Mouse (Mus musculus): ENCODE results near the gene Trappc4. TPM values are rescaled to one million over a fixed set of nuclear protein-coding genes. Genes with fewer than 3 reads are reported as not detected.
"Not testable (repeated sequence)": the region's sequence is repeated elsewhere in the genome, so short reads cannot be mapped to it uniquely, and the experiment has no call there.

Trappc4 gene
- polyA plus RNA-seq, 1 experiment from 2014 or later: 42.8 TPM

DNA sequence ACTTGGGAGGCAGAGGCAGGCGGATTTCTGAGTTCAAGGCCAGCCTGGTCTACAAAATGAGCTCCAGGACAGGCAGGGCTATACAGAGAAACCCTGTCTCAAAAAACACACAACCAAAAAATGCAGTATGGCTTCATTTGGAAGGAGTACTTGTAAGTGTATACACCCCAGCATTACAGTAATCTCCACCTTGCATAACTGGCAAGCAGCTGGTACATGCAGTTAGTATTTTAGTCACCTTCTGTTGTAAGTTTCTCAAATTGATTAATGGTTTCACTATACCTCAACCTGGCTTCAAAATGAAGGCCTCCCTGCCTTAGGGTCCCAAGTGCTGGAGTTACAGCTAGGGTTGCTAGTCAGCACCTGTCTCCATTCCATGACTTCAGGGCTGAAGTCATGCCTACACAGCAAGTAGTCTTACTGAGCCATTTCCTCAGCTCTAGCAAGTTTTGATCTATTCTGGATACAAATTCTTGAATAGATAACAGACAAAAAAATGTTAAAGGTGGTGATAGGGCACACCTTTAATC lies 4.3 kb upstream of the Trappc4 start:
- Histone ChIP-seq H3K4me3 (ENCODE audit: low read depth, low read length) (no peak overlapping the region), H3K36me3 (ENCODE audit: control insufficient read depth, insufficient read depth) (peaks cover 43% of the 10 kb centered on the region), H3K4me2 (ENCODE audit: low read depth, low read length) (no peak overlapping the region), H3K9me3 (replicated peaks; ENCODE audit: control insufficient read depth, low read length) (no peaks in the 10 kb centered on the region), H3K9ac (ENCODE audit: low read depth, low read length) (no peak overlapping the region), H3K4me1 (ENCODE audit: control insufficient read depth, low read depth, low read length) (peaks cover 34% of the 10 kb centered on the region), H3K27me3 (ENCODE audit: control insufficient read depth, insufficient read depth, low read depth, low read length) (no peaks in the 10 kb centered on the region), H3K27ac (ENCODE audit: low read length) (peak overlapping the region; percentile 34; the same call in 1 of the 2 replicates)
- no peak for ATAC-seq (ENCODE audit: low read depth)
- 68% methylated on average over 1 of the region's 1 CpGs for WGBS (ENCODE audit: insufficient replicate concordance)

DNA sequence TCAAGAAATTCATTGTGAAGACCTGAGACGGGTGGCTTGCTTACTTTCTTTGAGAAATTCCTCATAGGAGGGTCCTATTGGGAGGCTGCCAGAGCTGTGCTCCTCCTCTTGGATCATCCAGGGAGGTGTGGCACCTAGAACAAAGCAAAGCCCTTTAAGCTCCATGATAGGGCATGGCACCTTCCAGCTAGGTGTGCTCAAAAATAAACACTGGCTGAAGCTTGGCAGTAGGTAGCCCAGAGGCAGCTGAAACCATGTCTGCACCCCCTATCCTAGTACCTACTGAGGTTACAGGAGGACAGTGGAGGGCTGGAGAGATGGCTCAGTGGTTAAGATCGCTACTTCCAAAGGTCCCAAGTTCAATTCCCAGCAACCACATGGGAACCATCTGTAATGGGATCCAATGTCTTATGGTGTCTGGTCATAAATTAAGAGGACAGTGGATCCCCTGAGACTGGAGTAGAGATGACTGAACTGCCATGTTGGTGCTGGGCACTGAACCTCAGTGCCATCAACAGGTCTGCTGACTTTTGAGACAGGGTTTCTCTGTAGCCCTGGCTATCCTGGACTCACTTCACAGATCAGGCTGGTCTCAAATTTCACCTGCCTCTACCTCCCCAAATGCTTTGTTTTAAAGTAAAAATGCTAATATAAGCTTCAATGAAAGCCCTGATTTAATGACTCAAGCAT lies 3.4 kb upstream of the Trappc4 start:
- no peak for ATAC-seq (ENCODE audit: low read depth)
- Histone ChIP-seq H3K36me3 (ENCODE audit: control insufficient read depth, insufficient read depth) (peaks cover 40% of the 10 kb centered on the region), H3K9ac (ENCODE audit: low read depth, low read length) (no peak overlapping the region), H3K9me3 (replicated peaks; ENCODE audit: control insufficient read depth, low read length) (no peaks in the 10 kb centered on the region), H3K27me3 (ENCODE audit: control insufficient read depth, insufficient read depth, low read depth, low read length) (no peaks in the 10 kb centered on the region), H3K4me2 (ENCODE audit: low read depth, low read length) (no peak overlapping the region), H3K4me3 (ENCODE audit: low read depth, low read length) (no peak overlapping the region), H3K4me1 (ENCODE audit: control insufficient read depth, low read depth, low read length) (peaks cover 29% of the 10 kb centered on the region), H3K27ac (ENCODE audit: low read length) (no peak overlapping the region)
- 73% methylated on average over 2 of the region's 2 CpGs for WGBS (ENCODE audit: insufficient replicate concordance)

DNA sequence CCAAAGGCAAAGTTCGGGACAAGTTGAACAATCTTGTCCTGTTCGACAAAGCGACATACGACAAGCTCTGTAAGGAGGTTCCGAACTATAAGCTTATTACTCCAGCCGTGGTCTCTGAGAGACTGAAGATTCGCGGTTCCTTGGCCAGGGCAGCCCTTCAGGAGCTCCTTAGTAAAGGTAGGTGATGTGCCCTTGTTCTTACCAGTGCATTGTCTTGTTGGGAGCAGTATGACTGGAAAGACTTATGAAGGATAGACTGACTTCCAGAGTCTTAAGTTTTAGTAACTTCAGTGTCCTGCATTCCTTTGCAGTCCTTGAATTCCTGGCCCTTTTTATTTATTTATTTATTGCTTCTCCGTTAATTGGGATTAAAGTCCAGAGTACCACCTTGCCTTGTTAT lies 1.3 kb upstream of the Trappc4 start:
- not testable (repeated sequence) for H3K27ac ChIP-seq (ENCODE audit: low read length); H3K9me3 ChIP-seq (replicated peaks; ENCODE audit: control insufficient read depth, low read length); H3K27me3 ChIP-seq (ENCODE audit: control insufficient read depth, insufficient read depth, low read depth, low read length); ATAC-seq (ENCODE audit: low read depth)
- Histone ChIP-seq H3K36me3 (ENCODE audit: control insufficient read depth, insufficient read depth) (peaks cover 37% of the 10 kb centered on the region), H3K4me2 (ENCODE audit: low read depth, low read length) (peak overlapping the region; percentile 86), H3K9ac (ENCODE audit: low read depth, low read length) (peak overlapping the region; percentile 55), H3K4me3 (ENCODE audit: low read depth, low read length) (peak overlapping the region; percentile 95), H3K4me1 (ENCODE audit: control insufficient read depth, low read depth, low read length) (peaks cover 36% of the 10 kb centered on the region)
- 50% methylated on average over 9 of the region's 9 CpGs for WGBS (ENCODE audit: insufficient replicate concordance)

DNA sequence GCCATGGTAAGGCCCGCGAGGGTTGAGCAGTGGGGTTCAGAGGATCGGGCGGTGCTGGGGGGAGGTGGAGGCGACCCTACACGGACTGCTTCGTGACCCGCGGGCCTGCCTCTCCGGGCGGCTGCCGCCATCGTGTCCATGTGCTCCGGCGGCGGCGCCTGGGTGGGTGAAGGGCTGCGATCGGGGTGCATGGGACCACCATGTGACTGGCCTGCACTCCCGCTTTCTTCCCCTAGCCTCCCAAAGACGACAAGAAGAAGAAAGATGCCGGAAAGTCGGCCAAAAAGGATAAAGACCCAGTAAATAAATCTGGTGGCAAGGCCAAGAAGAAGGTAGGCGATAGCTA lies 325 bp upstream of the Trappc4 start:
- H3K9me3 ChIP-seq (replicated peaks; ENCODE audit: control insufficient read depth, low read length): no peaks in the 10 kb centered on the region
- H3K36me3 ChIP-seq (ENCODE audit: control insufficient read depth, insufficient read depth): peaks cover 33% of the 10 kb centered on the region
- ATAC-seq (ENCODE audit: low read depth): no peak
- peak overlapping the region; percentile 92 for H3K27ac ChIP-seq (ENCODE audit: low read length)
- WGBS (ENCODE audit: insufficient replicate concordance): under 1% methylated on average over 24 of the region's 24 CpGs
- H3K9ac ChIP-seq (ENCODE audit: low read depth, low read length): peak overlapping the region; percentile 55
- H3K4me1 ChIP-seq (ENCODE audit: control insufficient read depth, low read depth, low read length): peaks cover 36% of the 10 kb centered on the region
- peak overlapping the region; percentile 95 for H3K4me3 ChIP-seq (ENCODE audit: low read depth, low read length)
- H3K27me3 ChIP-seq (ENCODE audit: control insufficient read depth, insufficient read depth, low read depth, low read length): no peaks in the 10 kb centered on the region
- peak overlapping the region; percentile 86 for H3K4me2 ChIP-seq (ENCODE audit: low read depth, low read length)

DNA sequence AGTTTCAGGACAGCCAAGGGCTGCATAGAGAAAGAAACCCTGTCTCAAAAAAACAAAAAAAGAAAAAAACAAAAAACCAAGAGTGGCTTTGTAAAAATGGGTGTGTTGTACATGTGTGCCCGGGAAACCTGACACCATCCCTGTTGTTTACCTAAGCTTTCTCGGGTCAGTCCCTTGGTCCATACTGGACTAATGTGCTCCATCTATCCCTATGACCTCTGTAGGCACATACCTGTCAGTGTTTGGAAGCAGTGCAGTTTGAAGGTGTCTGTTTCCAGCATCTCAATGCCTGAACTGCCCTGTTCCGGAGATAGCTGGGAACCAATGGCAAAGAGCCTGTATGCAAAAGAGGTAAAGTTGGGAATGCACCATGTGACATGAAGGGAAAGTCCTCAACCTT lies 2.4 kb downstream of the Trappc4 start:
- H3K27me3 ChIP-seq (ENCODE audit: control insufficient read depth, insufficient read depth, low read depth, low read length): no peaks in the 10 kb centered on the region
- H3K4me2 ChIP-seq (ENCODE audit: low read depth, low read length): no peak overlapping the region
- no peaks in the 10 kb centered on the region for H3K9me3 ChIP-seq (replicated peaks; ENCODE audit: control insufficient read depth, low read length)

DNA sequence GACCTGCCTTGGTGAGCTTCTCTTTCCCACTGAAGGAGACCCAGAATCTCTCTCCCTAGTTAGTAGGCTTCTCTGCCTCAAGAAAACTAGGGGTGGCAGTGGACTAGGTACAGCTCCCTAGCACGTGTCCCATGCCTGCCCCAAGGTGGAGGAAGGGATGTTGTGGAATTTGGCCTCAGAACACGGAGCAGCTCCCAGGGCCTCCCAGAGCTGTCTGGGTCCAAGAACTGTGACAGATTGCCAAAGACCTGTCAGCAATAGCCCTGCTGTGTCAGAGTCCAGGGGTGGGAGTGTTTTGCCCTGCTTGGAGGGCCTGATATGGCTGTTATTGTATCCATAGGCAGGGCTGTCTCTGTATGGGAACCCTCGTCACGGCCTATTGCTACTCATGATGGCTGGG lies 6.3 kb downstream of the Trappc4 start:
- WGBS (ENCODE audit: insufficient replicate concordance): 64% methylated on average over 4 of the region's 4 CpGs
- Histone ChIP-seq H3K4me1 (ENCODE audit: control insufficient read depth, low read depth, low read length) (peaks cover 28% of the 10 kb centered on the region), H3K9ac (ENCODE audit: low read depth, low read length) (no peak overlapping the region), H3K9me3 (replicated peaks; ENCODE audit: control insufficient read depth, low read length) (no peaks in the 10 kb centered on the region), H3K27ac (ENCODE audit: low read length) (peak overlapping the region; percentile 70), H3K4me2 (ENCODE audit: low read depth, low read length) (no peak overlapping the region), H3K4me3 (ENCODE audit: low read depth, low read length) (no peak overlapping the region), H3K36me3 (ENCODE audit: control insufficient read depth, insufficient read depth) (peaks cover 27% of the 10 kb centered on the region), H3K27me3 (ENCODE audit: control insufficient read depth, insufficient read depth, low read depth, low read length) (no peaks in the 10 kb centered on the region)
- no peak for ATAC-seq (ENCODE audit: low read depth)

More for the DNA sequence above, 2.4 kb downstream of the Trappc4 start:
- H3K36me3 ChIP-seq (ENCODE audit: control insufficient read depth, insufficient read depth): peaks cover 35% of the 10 kb centered on the region
- H3K27ac ChIP-seq (ENCODE audit: low read length): no peak overlapping the region
- H3K9ac ChIP-seq (ENCODE audit: low read depth, low read length): no peak overlapping the region
- H3K4me1 ChIP-seq (ENCODE audit: control insufficient read depth, low read depth, low read length): peaks cover 21% of the 10 kb centered on the region
- no peak for ATAC-seq (ENCODE audit: low read depth)
- 79% methylated on average over 3 of the region's 3 CpGs for WGBS (ENCODE audit: insufficient replicate concordance)
- no peak overlapping the region for H3K4me3 ChIP-seq (ENCODE audit: low read depth, low read length)

DNA sequence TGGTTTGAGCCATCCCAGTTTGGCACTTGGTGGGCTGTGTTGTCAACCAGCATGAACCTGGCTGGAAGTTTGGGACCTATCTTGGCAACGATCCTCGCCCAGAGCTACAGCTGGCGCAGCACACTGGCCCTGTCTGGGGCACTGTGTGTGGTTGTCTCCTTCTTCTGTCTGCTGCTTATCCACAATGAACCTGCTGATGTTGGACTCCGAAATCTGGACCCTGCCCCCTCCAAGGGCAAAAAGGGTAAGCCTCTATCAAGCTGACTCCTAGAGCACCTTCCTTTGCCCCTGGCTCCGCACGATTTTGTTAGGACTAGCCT lies 7.6 kb downstream of the Trappc4 start:
- 78% methylated on average over 6 of the region's 6 CpGs for WGBS (ENCODE audit: insufficient replicate concordance)
- Histone ChIP-seq H3K9ac (ENCODE audit: low read depth, low read length) (no peak overlapping the region), H3K9me3 (replicated peaks; ENCODE audit: control insufficient read depth, low read length) (no peaks in the 10 kb centered on the region), H3K4me1 (ENCODE audit: control insufficient read depth, low read depth, low read length) (peaks cover 25% of the 10 kb centered on the region), H3K4me2 (ENCODE audit: low read depth, low read length) (peak overlapping the region; percentile 96), H3K4me3 (ENCODE audit: low read depth, low read length) (no peak overlapping the region), H3K27ac (ENCODE audit: low read length) (no peak overlapping the region), H3K27me3 (ENCODE audit: control insufficient read depth, insufficient read depth, low read depth, low read length) (no peaks in the 10 kb centered on the region), H3K36me3 (ENCODE audit: control insufficient read depth, insufficient read depth) (peaks cover 27% of the 10 kb centered on the region)
- ATAC-seq (ENCODE audit: low read depth): no peak

DNA sequence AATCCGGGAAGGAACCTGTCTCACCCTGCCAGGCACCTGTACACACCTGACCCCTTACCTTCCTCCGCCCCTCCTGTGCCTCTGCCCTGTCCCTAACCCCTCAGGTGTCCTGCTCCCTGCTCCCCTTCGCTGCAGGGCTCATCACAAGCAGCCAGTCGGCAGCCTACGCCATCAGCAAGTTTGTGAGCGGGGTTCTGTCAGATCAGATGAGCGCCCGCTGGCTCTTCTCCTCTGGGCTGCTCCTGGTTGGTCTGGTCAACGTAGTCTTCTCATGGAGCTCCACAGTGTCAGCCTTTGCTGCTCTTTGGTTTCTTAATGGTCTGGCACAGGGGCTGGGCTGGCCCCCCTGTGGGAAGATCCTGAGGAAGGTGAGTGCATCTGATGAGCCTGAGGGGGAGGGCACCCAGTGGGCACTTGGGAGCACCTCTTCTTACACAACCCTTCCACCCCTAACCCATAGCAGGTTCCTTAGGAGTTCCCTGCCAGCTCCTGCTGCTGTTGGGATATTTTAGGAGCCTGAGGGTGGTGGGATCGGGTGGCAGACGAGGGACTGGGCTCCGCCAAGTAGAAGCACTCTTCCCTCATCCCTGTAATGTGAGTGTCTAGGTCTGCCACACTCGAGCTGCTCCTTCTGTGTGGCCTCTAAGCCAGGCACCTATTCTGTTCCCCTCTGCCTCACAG lies 8.1 kb downstream of the Trappc4 start:
- no peak overlapping the region for H3K27ac ChIP-seq (ENCODE audit: low read length)
- no peaks in the 10 kb centered on the region for H3K27me3 ChIP-seq (ENCODE audit: control insufficient read depth, insufficient read depth, low read depth, low read length)
- H3K36me3 ChIP-seq (ENCODE audit: control insufficient read depth, insufficient read depth): peaks cover 27% of the 10 kb centered on the region
- peak overlapping the region; percentile 50; the same call in 1 of the 2 replicates for H3K9ac ChIP-seq (ENCODE audit: low read depth, low read length)
- WGBS (ENCODE audit: insufficient replicate concordance): 82% methylated on average over 13 of the region's 13 CpGs
- H3K4me2 ChIP-seq (ENCODE audit: low read depth, low read length): peak overlapping the region; percentile 96
- H3K4me1 ChIP-seq (ENCODE audit: control insufficient read depth, low read depth, low read length): peaks cover 25% of the 10 kb centered on the region
- H3K4me3 ChIP-seq (ENCODE audit: low read depth, low read length): peak overlapping the region; percentile 85
- ATAC-seq (ENCODE audit: low read depth): no peak
- H3K9me3 ChIP-seq (replicated peaks; ENCODE audit: control insufficient read depth, low read length): no peaks in the 10 kb centered on the region

DNA sequence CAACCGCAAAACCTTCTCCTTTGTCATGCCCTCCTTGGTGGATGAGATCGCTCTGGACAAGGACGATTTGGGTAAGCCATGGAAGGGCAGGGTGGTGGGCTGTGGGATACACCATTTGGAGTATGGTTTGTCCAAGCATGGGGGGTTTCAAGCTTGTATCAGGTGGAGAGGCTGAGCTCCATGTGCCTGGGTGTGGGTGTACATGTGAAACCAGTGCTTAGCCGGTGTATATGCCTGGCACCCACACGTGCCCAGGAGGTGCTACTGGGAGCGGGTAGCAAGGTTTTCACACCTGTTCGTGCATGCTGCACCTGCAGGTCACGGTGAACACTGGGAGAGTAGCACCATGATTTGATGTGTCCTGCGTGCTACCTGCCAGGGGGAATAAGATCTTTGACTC lies 8.8 kb downstream of the Trappc4 start:
- Histone ChIP-seq H3K4me3 (ENCODE audit: low read depth, low read length) (peak overlapping the region; percentile 85), H3K9me3 (replicated peaks; ENCODE audit: control insufficient read depth, low read length) (no peaks in the 10 kb centered on the region), H3K9ac (ENCODE audit: low read depth, low read length) (peak overlapping the region; percentile 50), H3K4me2 (ENCODE audit: low read depth, low read length) (peak overlapping the region; percentile 96), H3K27me3 (ENCODE audit: control insufficient read depth, insufficient read depth, low read depth, low read length) (no peaks in the 10 kb centered on the region), H3K4me1 (ENCODE audit: control insufficient read depth, low read depth, low read length) (peaks cover 25% of the 10 kb centered on the region), H3K27ac (ENCODE audit: low read length) (peak overlapping the region; percentile 76), H3K36me3 (ENCODE audit: control insufficient read depth, insufficient read depth) (peaks cover 23% of the 10 kb centered on the region)
- WGBS (ENCODE audit: insufficient replicate concordance): 81% methylated on average over 9 of the region's 9 CpGs
- ATAC-seq (ENCODE audit: low read depth): no peak

Measured in liver, embryonic 16.5 days (tissue).